Mouse (Mus musculus): ENCODE data around the gene Rnase2b. TPM values are rescaled to one million over a fixed set of nuclear protein-coding genes. Genes with fewer than 3 reads are reported as not detected.

The Rnase2b gene
- total and polyA plus RNA-seq, 2 experiments from 2014 or later = not detected

- Histone ChIP-seq H3K36me3 (ENCODE audit: insufficient read depth) (no peaks in the 10 kb centered on the region), H3K4me3 (ENCODE audit: low read depth, low read length) (no peak overlapping the region), H3K27me3 (ENCODE audit: insufficient read depth, low read length) (no peaks in the 10 kb centered on the region), H3K27ac (ENCODE audit: low read depth, low read length) (no peak overlapping the region), H3K9ac (no peak overlapping the region), H3K9me3 (ENCODE audit: low read length) (0 out of 2 replicates have a peak, but pooled peaks cover 6% of the 10 kb centered on the region), H3K4me1 (ENCODE audit: insufficient read depth) (no peaks in the 10 kb centered on the region), H3K4me2 (ENCODE audit: low read depth) (no peak overlapping the region)
- TF ChIP-seq CTCF (IDR thresholded peaks at IDR 0.05; ENCODE audit: low read depth) = no peak
- 83% methylated on average over 4 of the region's 4 CpGs for WGBS
- no peak for DNase-seq
- ATAC-seq = no peak
These were observed 32.5 kb upstream of the Rnase2b start for GRCm38 (mm10) chr14:51129624-51129975.

GRCm38 (mm10) chr14:51130315-51130940 is 31.6 kb upstream of the Rnase2b start:
- Histone ChIP-seq H3K36me3 (ENCODE audit: insufficient read depth) (no peaks in the 10 kb centered on the region), H3K4me1 (ENCODE audit: insufficient read depth) (no peaks in the 10 kb centered on the region), H3K4me3 (ENCODE audit: low read depth, low read length) (no peak overlapping the region), H3K27ac (ENCODE audit: low read depth, low read length) (no peak overlapping the region), H3K9ac (no peak overlapping the region), H3K9me3 (ENCODE audit: low read length) (0 out of 2 replicates have a peak, but pooled peaks cover 6% of the 10 kb centered on the region), H3K27me3 (ENCODE audit: insufficient read depth, low read length) (no peaks in the 10 kb centered on the region), H3K4me2 (ENCODE audit: low read depth) (no peak overlapping the region)
- 92% methylated on average over 9 of the region's 9 CpGs for WGBS
- no peak for TF ChIP-seq CTCF (IDR thresholded peaks at IDR 0.05; ENCODE audit: low read depth)
- ATAC-seq (no peak), DNase-seq (no peak)

- H3K36me3 ChIP-seq (ENCODE audit: insufficient read depth) = no peaks in the 10 kb centered on the region
- H3K9me3 ChIP-seq (ENCODE audit: low read length) = no peaks in the 10 kb centered on the region
- TF ChIP-seq CTCF (IDR thresholded peaks at IDR 0.05; ENCODE audit: low read depth) = no peak
- no peak overlapping the region for H3K4me2 ChIP-seq (ENCODE audit: low read depth)
- H3K4me3 ChIP-seq (ENCODE audit: low read depth, low read length) = no peak overlapping the region
- no peaks in the 10 kb centered on the region for H3K27me3 ChIP-seq (ENCODE audit: insufficient read depth, low read length)
- DNase-seq = no peak
- no peak for ATAC-seq
- H3K27ac ChIP-seq (ENCODE audit: low read depth, low read length) = no peak overlapping the region
- no peaks in the 10 kb centered on the region for H3K4me1 ChIP-seq (ENCODE audit: insufficient read depth)
- H3K9ac ChIP-seq = no peak overlapping the region
- 76% methylated on average over 7 of the region's 7 CpGs for WGBS
These were observed 30.8 kb upstream of the Rnase2b start for GRCm38 (mm10) chr14:51131086-51131815.

- H3K36me3 ChIP-seq (ENCODE audit: insufficient read depth) = no peaks in the 10 kb centered on the region
- H3K9me3 ChIP-seq (ENCODE audit: low read length) = no peaks in the 10 kb centered on the region
- no peak for ATAC-seq
- TF ChIP-seq CTCF (IDR thresholded peaks at IDR 0.05; ENCODE audit: low read depth) = no peak
- no peak overlapping the region for H3K4me3 ChIP-seq (ENCODE audit: low read depth, low read length)
- no peak overlapping the region for H3K9ac ChIP-seq
- DNase-seq = no peak
- 87% methylated on average over 4 of the region's 4 CpGs for WGBS
- H3K27ac ChIP-seq (ENCODE audit: low read depth, low read length) = no peak overlapping the region
- H3K27me3 ChIP-seq (ENCODE audit: insufficient read depth, low read length) = no peaks in the 10 kb centered on the region
- H3K4me1 ChIP-seq (ENCODE audit: insufficient read depth) = no peaks in the 10 kb centered on the region
- H3K4me2 ChIP-seq (ENCODE audit: low read depth) = no peak overlapping the region
These were observed 29.7 kb upstream of the Rnase2b start for GRCm38 (mm10) chr14:51132372-51132771.

GRCm38 (mm10) chr14:51140342-51140741 is 21.7 kb upstream of the Rnase2b start:
- Histone ChIP-seq H3K27me3 (ENCODE audit: insufficient read depth, low read length) (no peaks in the 10 kb centered on the region), H3K9me3 (ENCODE audit: low read length) (no peaks in the 10 kb centered on the region), H3K4me1 (ENCODE audit: insufficient read depth) (no peaks in the 10 kb centered on the region), H3K4me3 (ENCODE audit: low read depth, low read length) (no peak overlapping the region), H3K27ac (ENCODE audit: low read depth, low read length) (no peak overlapping the region), H3K9ac (no peak overlapping the region), H3K36me3 (ENCODE audit: insufficient read depth) (no peaks in the 10 kb centered on the region), H3K4me2 (ENCODE audit: low read depth) (no peak overlapping the region)
- DNase-seq = peak; percentile 8
- no peak for ATAC-seq
- TF ChIP-seq CTCF (IDR thresholded peaks at IDR 0.05; ENCODE audit: low read depth) = no peak
- 73% methylated on average over 2 of the region's 2 CpGs for WGBS

- ATAC-seq (no peak), DNase-seq (no peak)
- no peaks in the 10 kb centered on the region for H3K9me3 ChIP-seq (ENCODE audit: low read length)
- TF ChIP-seq CTCF (IDR thresholded peaks at IDR 0.05; ENCODE audit: low read depth) = no peak
- no peaks in the 10 kb centered on the region for H3K4me1 ChIP-seq (ENCODE audit: insufficient read depth)
- no peak overlapping the region for H3K9ac ChIP-seq
- H3K36me3 ChIP-seq (ENCODE audit: insufficient read depth) = no peaks in the 10 kb centered on the region
- 93% methylated on average over 4 of the region's 4 CpGs for WGBS
- H3K27ac ChIP-seq (ENCODE audit: low read depth, low read length) = no peak overlapping the region
- H3K27me3 ChIP-seq (ENCODE audit: insufficient read depth, low read length) = no peaks in the 10 kb centered on the region
- no peak overlapping the region for H3K4me3 ChIP-seq (ENCODE audit: low read depth, low read length)
- H3K4me2 ChIP-seq (ENCODE audit: low read depth) = no peak overlapping the region
These were observed 19.9 kb upstream of the Rnase2b start for GRCm38 (mm10) chr14:51142119-51142518.

GRCm38 (mm10) chr14:51142568-51142967 is 19.5 kb upstream of the Rnase2b start:
- ATAC-seq = no peak
- Histone ChIP-seq H3K4me1 (ENCODE audit: insufficient read depth) (no peaks in the 10 kb centered on the region), H3K27ac (ENCODE audit: low read depth, low read length) (no peak overlapping the region)

More at GRCm38 (mm10) chr14:51142568-51142967, 19.5 kb upstream of the Rnase2b start:
- no peaks in the 10 kb centered on the region for H3K9me3 ChIP-seq (ENCODE audit: low read length)
- no peaks in the 10 kb centered on the region for H3K27me3 ChIP-seq (ENCODE audit: insufficient read depth, low read length)
- H3K9ac ChIP-seq = no peak overlapping the region
- DNase-seq = no peak
- no peak overlapping the region for H3K4me2 ChIP-seq (ENCODE audit: low read depth)
- H3K36me3 ChIP-seq (ENCODE audit: insufficient read depth) = no peaks in the 10 kb centered on the region
- no peak overlapping the region for H3K4me3 ChIP-seq (ENCODE audit: low read depth, low read length)
- no peak for TF ChIP-seq CTCF (IDR thresholded peaks at IDR 0.05; ENCODE audit: low read depth)
- WGBS = 80% methylated on average over 3 of the region's 3 CpGs
